Mouse (Mus musculus) embryonic facial prominence, embryonic 10.5 days (tissue): ENCODE measurements around the gene Lypla2. TPM values are rescaled to one million over a fixed set of nuclear protein-coding genes. Genes with fewer than 3 reads are reported as not detected.

Experiments used
- DNase-seq: peaks from one replicate; pipeline ENCODE4 v3.0.0-alpha.2; 2017; ENCODE audit warnings: low spot score
- H3K27ac ChIP-seq: fragments of 300-500 bp; sonication (generic); replicated peaks from 2 replicates; pipeline ENCODE4 v1.5.1; 2016; ENCODE audit warnings: mild to moderate bottlenecking
- H3K27me3 ChIP-seq: fragments of 300-500 bp; sonication (generic); replicated peaks from 2 replicates; pipeline ENCODE4 v1.6.1; 2016; ENCODE audit warnings: low read depth, mild to moderate bottlenecking; ENCODE audit not compliant: poor library complexity, severe bottlenecking
- H3K36me3 ChIP-seq: fragments of 300-500 bp; sonication (generic); replicated peaks from 2 replicates; pipeline ENCODE4 v1.6.1; 2016; ENCODE audit warnings: mild to moderate bottlenecking, moderate library complexity
- H3K4me1 ChIP-seq: fragments of 300-500 bp; sonication (generic); 2 replicates; pipeline ENCODE4 v1.6.1; 2016
- H3K4me3 ChIP-seq: fragments of 300-500 bp; sonication (generic); 2 replicates; pipeline ENCODE4 v1.5.1; 2016; ENCODE audit warnings: mild to moderate bottlenecking, moderate library complexity
- H3K9me3 ChIP-seq: fragments of 300-500 bp; sonication (generic); 2 replicates; pipeline ENCODE4 v1.6.1; 2016; ENCODE audit warnings: mild to moderate bottlenecking
- WGBS: fragments of 180-500 bp; shearing (Covaris S2); methylation state at CpG from one replicate; pipeline ENCODE4 v1.1.7; 2016; 5-methylcytosine and 5-hydroxymethylcytosine counted together
- polyA plus RNA-seq: library from polyadenylated mRNA; unstranded; fragments of >200 nt; fragmentation: Nextera tagmentation; extraction: Ambion mirVana; gene quantifications from 2 replicates; pipeline ENCODE4 v1.2.1, GENCODE M21; 2016

The Lypla2 gene
- polyA plus RNA-seq, 1 experiment from 2014 or later = 207 TPM

DNA sequence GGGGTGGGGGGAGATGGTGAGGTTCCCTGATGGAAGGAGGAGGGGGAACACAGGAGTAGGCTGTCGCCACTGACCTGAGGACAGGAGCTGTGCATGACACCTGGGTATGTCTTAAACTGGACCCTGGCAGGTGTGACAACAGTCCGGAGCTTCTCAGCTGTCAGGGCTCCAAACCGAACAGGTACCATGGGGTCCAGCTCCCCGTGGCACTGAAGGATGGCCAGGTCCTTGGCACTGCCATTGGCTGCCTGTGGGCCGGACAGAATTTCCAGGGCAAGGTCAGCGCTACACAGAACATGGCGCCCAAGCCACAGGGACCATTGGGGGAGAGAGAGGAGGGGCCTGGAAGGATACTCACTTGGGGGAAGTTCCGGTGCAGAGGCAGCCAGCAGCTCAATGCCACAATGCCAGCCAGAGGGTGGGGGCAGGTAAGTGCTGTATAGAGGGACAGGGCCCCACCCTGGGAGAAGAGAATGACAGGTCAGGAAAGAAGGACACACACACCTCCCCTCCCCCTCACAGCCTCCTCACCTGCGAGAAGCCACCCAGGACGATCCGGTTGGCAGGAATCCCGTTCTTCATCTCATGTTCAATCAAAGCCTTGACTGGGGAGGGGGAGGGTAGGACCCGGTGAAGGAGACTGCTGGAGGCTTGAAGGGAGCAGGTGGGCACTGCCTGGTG, 3.2 kb downstream of the Lypla2 start:
- Histone ChIP-seq H3K4me1 (peaks cover 43% of the 10 kb centered on the region), H3K27me3 (0 out of 2 replicates have a peak, but pooled peaks cover 6% of the 10 kb centered on the region), H3K4me3 (no peak overlapping the region; the same call in 1 of the 2 replicates), H3K27ac (no peak overlapping the region), H3K36me3 (peaks cover 67% of the 10 kb centered on the region), H3K9me3 (no peaks in the 10 kb centered on the region)
- no peak for DNase-seq
- 91% methylated on average over 13 of the region's 13 CpGs for WGBS

DNA sequence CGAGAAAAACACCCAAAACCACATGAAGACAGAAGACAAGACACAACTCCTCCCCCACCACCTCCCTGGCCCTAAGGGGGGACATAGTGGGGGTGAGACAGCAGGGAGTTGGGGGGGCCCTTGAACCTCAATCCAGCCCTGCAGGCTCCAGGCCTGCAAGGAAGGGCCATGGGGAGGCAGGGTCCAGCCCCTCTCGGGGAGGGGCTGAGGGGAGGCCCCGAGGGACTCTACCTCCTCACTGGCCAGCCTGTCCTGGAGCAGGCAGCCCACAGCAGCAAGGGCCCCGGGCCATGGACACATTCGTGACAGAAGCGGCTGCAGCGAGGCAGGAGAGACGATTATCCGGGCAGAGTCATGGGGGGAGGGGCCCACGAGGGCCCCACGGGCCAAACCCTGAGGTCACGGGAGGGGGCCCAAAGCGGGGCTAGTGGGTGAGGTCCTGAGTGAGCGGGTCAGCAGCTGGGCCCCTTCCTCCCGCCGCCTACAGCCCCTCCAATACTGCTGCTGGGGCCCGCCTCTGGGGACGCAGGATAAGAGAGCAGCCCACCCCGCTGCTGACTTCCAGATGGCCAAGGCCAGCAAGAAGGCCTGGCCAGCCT, 4.1 kb downstream of the Lypla2 start:
- no peak overlapping the region for H3K27ac ChIP-seq
- no peak for DNase-seq
- H3K36me3 ChIP-seq = peaks cover 61% of the 10 kb centered on the region
- 0 out of 2 replicates have a peak, but pooled peaks cover 6% of the 10 kb centered on the region for H3K27me3 ChIP-seq
- peaks cover 47% of the 10 kb centered on the region for H3K4me1 ChIP-seq
- no peaks in the 10 kb centered on the region for H3K9me3 ChIP-seq
- WGBS = 68% methylated on average over 19 of the region's 19 CpGs
- H3K4me3 ChIP-seq = peak overlapping the region; percentile 23

DNA sequence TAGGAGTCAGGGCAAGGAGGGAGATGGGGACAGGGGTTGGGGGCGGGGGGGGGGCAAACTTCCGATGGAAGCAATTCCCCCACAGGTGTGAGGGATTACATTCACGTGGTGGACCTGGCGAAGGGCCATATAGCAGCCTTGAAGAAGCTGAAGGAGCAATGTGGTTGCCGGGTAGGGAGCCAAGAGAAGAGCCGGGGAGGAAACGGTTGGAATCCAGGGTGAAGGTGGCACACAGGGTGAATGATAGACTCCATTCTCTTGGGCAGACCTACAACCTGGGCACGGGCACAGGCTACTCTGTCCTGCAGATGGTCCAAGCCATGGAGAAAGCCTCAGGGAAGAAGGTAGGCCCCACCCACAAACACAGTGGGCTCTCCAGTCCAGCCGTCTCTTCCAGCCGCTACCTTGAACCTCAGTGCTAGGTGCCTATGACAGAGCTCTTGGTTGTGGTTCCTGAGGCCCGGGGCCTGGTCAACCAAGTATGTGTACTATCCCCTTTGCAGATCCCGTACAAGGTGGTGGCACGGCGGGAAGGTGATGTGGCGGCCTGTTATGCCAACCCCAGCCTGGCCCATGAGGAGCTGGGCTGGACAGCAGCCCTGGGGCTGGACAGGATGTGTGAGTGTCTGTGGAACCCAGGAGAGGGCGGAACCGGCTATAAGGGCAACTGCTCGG, 5.2 kb downstream of the Lypla2 start:
- no peak overlapping the region for H3K27ac ChIP-seq
- 0 out of 2 replicates have a peak overlapping the region, but pooled peaks have one; percentile 9 for H3K4me3 ChIP-seq
- 92% methylated on average over 18 of the region's 18 CpGs for WGBS
- no peaks in the 10 kb centered on the region for H3K9me3 ChIP-seq
- 0 out of 2 replicates have a peak, but pooled peaks cover 6% of the 10 kb centered on the region for H3K27me3 ChIP-seq
- peaks cover 50% of the 10 kb centered on the region for H3K4me1 ChIP-seq
- H3K36me3 ChIP-seq = peaks cover 62% of the 10 kb centered on the region
- no peak for DNase-seq

DNA sequence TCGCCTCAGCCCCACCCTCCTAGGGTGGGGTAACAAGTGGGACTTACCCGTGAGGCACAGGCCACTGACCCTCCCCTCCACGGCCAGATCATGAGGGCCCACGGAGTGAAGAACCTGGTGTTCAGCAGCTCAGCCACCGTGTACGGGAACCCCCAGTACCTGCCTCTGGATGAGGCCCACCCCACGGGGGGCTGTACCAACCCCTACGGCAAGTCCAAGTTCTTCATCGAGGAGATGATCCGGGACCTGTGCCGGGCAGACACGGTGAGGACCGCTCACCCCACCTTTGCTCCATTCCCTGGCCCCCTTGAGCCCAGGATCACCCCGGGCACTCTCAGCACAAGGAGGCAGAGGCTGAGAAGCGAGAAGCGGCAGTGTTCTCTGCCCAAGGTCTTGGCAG, 6.1 kb downstream of the Lypla2 start:
- peaks cover 69% of the 10 kb centered on the region for H3K36me3 ChIP-seq
- H3K27me3 ChIP-seq = 0 out of 2 replicates have a peak, but pooled peaks cover 6% of the 10 kb centered on the region
- no peak for DNase-seq
- peak overlapping the region; percentile 17; the same call in 1 of the 2 replicates for H3K4me3 ChIP-seq
- H3K27ac ChIP-seq = no peak overlapping the region
- H3K9me3 ChIP-seq = no peaks in the 10 kb centered on the region
- H3K4me1 ChIP-seq = peaks cover 40% of the 10 kb centered on the region
- WGBS = 91% methylated on average over 16 of the region's 16 CpGs

DNA sequence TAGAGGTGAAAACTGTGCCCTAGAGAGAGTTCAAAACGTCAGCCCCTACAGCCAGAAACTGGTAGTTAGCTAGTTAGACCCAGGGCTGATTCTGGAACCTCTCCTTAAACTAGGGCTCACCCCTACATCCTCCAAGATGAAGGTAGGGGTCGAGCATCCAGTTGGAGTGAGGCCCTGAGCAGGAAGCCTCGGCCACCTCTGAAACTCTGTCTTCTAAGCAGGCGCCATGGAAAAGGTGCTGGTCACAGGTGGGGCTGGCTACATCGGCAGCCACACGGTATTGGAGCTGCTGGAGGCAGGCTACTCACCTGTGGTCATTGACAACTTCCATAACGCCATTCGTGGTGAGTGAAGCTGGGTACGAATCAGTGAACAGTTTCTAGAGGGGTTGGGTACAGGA, 7.3 kb downstream of the Lypla2 start:
- H3K27me3 ChIP-seq = 0 out of 2 replicates have a peak, but pooled peaks cover 6% of the 10 kb centered on the region
- peaks cover 67% of the 10 kb centered on the region for H3K36me3 ChIP-seq
- DNase-seq = no peak
- peak overlapping the region; percentile 83; the same call in 1 of the 2 replicates for H3K4me3 ChIP-seq
- H3K9me3 ChIP-seq = no peaks in the 10 kb centered on the region
- peaks cover 32% of the 10 kb centered on the region for H3K4me1 ChIP-seq
- 84% methylated on average over 9 of the region's 9 CpGs for WGBS
- no peak overlapping the region for H3K27ac ChIP-seq

DNA sequence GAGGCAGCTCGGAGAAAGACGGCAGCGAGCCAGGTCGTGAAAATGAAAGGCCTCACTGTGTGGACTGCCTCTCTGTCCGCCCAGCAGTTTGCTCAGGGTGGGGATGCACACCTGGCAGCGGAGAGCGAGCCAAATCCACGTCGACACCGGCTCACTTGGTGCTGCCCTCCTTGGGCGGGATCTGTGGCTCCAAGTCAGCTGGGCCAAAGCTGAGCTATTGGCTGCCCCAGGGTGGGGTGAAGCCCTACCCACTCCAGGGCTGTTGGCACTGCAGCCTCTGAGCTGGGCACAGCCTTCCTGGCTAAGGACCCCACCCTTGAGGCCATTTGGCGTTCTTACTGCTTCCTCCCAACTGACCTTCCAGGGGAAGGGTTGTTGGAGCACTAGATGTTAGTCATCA, 8.0 kb downstream of the Lypla2 start:
- Histone ChIP-seq H3K4me3 (peak overlapping the region; percentile 83), H3K9me3 (no peaks in the 10 kb centered on the region), H3K27ac (peak overlapping the region; percentile 93), H3K4me1 (peaks cover 32% of the 10 kb centered on the region), H3K36me3 (peaks cover 67% of the 10 kb centered on the region), H3K27me3 (0 out of 2 replicates have a peak, but pooled peaks cover 6% of the 10 kb centered on the region)
- WGBS = 5% methylated on average over 12 of the region's 12 CpGs
- no peak for DNase-seq

DNA sequence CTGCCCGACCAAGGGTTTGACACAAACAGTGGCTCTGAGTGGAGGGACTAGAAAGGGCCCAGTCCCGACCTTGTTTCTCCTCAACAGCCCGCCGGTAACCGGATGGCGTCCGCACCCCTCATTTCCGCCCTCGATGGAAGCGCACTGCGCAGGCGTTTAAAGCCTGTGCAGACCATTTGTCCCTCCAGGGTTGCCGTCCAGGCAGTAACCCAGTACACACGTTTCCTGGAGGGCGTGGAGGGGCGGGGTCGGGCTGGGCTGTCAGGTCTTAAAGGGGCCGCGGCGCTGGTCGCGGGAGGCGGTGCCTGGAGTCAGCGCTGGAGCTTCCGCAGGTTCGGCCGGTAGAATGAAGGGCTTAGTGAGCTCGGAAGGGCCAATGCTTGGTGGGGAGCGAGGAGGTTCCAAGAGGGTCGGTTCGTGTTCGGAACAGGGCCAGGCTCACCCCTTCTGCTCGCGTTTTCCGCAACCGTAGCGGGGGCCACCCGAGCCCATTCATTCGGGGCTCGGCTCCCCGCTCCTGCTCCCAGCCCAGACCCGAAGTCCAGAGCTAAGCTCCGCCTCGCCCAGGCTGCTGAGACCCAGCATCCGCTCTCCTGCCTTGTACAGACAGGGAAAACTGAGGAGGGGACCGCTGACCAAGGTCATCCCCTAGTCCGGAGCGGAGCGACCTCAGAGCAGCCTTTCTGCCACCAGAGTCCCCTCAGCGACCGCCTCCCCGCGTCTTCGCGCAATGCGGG, 8.8 kb downstream of the Lypla2 start, which contains the start of gene Gale:
Gale (plus strand) TSS at position 271 of the 737 bp plus-strand sequence.
- Histone ChIP-seq H3K4me3 (peak within 1 kb of the TSS; percentile 83), H3K4me1 (peaks cover 29% of the 10 kb centered on the region)
- WGBS = under 1% methylated on average over 56 of the region's 56 CpGs

DNA sequence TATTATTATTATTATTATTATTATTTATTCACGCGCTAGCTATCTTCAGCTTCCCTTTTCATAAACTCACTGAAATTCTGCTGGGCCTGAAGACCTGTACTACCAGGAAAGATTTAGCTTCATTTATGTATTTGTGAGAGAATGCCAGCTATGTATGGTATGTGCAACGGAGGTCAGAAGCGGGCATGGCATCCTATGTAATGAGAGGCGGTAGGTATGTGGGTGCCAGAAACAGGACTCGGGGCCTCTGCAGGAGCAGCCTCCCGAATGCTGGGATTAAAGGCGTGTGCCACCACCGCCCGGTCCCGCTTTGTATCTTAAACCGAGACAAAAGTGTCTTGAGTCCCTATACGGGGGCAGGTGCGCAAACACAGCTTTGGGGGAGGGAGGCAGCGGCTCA, 9.5 kb downstream of the Lypla2 start:
- H3K36me3 ChIP-seq = peaks cover 67% of the 10 kb centered on the region
- WGBS = 7% methylated on average over 15 of the region's 15 CpGs

More for the DNA sequence above, 8.8 kb downstream of the Lypla2 start, which contains the start of gene Gale:
- DNase-seq = peak; percentile 98
- Histone ChIP-seq H3K27me3 (0 out of 2 replicates have a peak, but pooled peaks cover 6% of the 10 kb centered on the region), H3K9me3 (no peaks in the 10 kb centered on the region), H3K36me3 (peaks cover 67% of the 10 kb centered on the region), H3K27ac (peak within 1 kb of the TSS; percentile 93)

DNA sequence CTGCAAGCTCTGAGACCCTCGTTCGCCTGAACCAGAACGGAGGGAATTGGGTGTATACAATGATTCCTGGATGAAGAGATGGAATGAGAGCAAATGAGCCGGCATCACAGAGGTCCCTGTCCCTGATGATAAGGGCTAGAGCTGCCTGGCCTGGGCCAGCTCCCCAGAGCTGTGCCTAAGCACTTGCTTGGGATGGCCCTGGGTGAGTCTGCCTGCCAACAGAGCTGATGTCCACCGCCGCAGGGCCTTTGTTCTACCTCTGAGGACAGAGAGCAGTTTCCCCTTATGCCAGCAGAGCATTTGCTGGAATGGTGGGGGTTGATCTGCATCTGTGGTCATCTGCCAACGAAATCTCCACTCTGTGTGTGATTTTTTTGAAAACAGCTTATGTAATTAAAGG, 10.2 kb downstream of the Lypla2 start:
- DNase-seq = no peak
- H3K27me3 ChIP-seq = 0 out of 2 replicates have a peak, but pooled peaks cover 6% of the 10 kb centered on the region
- H3K4me1 ChIP-seq = peaks cover 24% of the 10 kb centered on the region
- H3K36me3 ChIP-seq = peaks cover 64% of the 10 kb centered on the region
- H3K27ac ChIP-seq = no peak overlapping the region
- H3K4me3 ChIP-seq = peak overlapping the region; percentile 83; the same call in 1 of the 2 replicates
- 85% methylated on average over 7 of the region's 7 CpGs for whole genome bisulfite sequencing
- no peaks in the 10 kb centered on the region for H3K9me3 ChIP-seq

More for the DNA sequence above, 9.5 kb downstream of the Lypla2 start:
- H3K27ac ChIP-seq = peak overlapping the region; percentile 93
- DNase-seq = no peak
- peak overlapping the region; percentile 83 for H3K4me3 ChIP-seq
- no peaks in the 10 kb centered on the region for H3K9me3 ChIP-seq
- 0 out of 2 replicates have a peak, but pooled peaks cover 6% of the 10 kb centered on the region for H3K27me3 ChIP-seq
- H3K4me1 ChIP-seq = peaks cover 24% of the 10 kb centered on the region

DNA sequence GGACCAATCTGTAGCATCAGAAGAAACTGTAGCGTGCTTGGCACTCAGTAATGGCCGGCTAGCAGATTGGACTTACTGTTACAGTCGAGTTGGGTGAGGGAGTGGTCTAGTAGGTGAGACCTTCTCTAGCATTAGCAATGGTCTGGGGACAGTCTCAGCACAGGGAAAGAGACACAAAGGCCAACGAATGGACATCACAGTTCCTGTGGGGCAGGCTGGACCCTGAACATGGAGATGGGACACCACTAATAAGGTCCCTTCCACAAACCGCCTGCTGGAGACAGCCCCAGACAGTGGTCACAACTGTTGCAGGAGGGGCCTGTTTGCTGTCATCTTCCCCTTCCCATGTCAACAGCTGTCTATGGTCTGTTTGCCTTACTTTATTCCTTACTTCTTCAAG, 10.7 kb downstream of the Lypla2 start:
- Histone ChIP-seq H3K4me3 (0 out of 2 replicates have a peak overlapping the region, but pooled peaks have one; percentile 11), H3K9me3 (no peaks in the 10 kb centered on the region), H3K36me3 (peaks cover 59% of the 10 kb centered on the region), H3K27ac (no peak overlapping the region), H3K27me3 (0 out of 2 replicates have a peak, but pooled peaks cover 6% of the 10 kb centered on the region), H3K4me1 (peaks cover 24% of the 10 kb centered on the region)
- DNase-seq = no peak
- WGBS = 89% methylated on average over 5 of the region's 5 CpGs

DNA sequence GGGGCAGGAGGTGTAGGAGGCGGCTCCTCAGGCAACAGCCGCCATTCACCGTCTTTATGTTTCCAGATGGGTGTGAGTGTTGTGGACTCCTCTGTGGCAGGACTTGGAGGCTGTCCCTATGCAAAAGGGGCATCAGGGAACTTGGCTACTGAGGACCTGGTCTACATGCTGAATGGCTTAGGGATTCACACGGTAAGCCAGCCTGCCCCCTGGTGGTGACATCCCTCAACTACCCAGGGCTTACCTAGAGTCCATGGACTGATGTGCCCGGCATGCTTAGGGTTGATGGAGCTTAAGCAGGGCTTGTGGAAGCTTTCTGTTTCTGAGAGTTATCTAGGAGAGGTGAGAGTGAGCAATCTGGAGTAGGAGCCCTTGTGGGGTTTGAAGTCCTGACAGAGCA, 11.7 kb downstream of the Lypla2 start:
- 0 out of 2 replicates have a peak, but pooled peaks cover 6% of the 10 kb centered on the region for H3K27me3 ChIP-seq
- WGBS = 25% methylated on average over 5 of the region's 5 CpGs
- DNase-seq = peak; percentile 86
- no peak overlapping the region for H3K27ac ChIP-seq
- no peaks in the 10 kb centered on the region for H3K9me3 ChIP-seq
- H3K36me3 ChIP-seq = peaks cover 59% of the 10 kb centered on the region
- H3K4me3 ChIP-seq = no peak overlapping the region
- H3K4me1 ChIP-seq = peaks cover 24% of the 10 kb centered on the region

DNA sequence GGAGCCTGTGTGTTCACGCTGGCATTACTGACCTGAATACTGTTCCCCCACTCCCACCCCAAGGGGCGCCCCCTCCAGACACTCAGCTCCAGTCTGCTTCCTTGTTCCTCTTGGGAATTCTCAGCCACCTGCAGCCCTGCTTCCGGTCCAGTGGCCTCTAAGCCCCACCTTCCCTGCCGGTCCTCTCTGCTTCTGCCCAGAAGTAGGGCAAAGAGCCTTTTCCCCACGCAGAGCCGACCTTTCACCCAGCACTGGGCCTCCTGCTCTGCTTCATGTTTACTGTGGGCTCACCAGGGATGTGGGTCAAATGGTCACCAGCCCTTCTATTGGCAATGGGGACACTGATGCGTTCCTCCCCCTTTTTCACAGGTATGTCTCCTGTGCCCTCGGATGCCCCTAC, 14.1 kb downstream of the Lypla2 start:
- WGBS = 59% methylated on average over 8 of the region's 8 CpGs
- Histone ChIP-seq H3K9me3 (no peaks in the 10 kb centered on the region), H3K4me1 (peaks cover 9% of the 10 kb centered on the region), H3K4me3 (no peak overlapping the region), H3K36me3 (peaks cover 59% of the 10 kb centered on the region), H3K27ac (no peak overlapping the region), H3K27me3 (no peaks in the 10 kb centered on the region)
- DNase-seq = no peak
